Mouse (Mus musculus) G1E-ER4 (cell line): ENCODE data around the gene Kansl2. TPM values are rescaled to one million over a fixed set of nuclear protein-coding genes. Genes with fewer than 3 reads are reported as not detected.

Experiments
- GATA1 ChIP-seq: IDR thresholded peaks from one replicate; pipeline ENCODE4 v1.8.0; 2012; ENCODE audit warnings: low read length, inconsistent platforms
- polyA plus RNA-seq: library from polyadenylated mRNA; stranded (reverse); fragments of >175 nt; gene quantifications from 2 replicates; pipeline ENCODE4 v1.2.3, GENCODE M21; 2012

Gene Kansl2
- polyA plus RNA-seq, 1 experiment, result 46.5 TPM

GRCm38 (mm10) chr15:98512232-98512631 lies 21.8 kb downstream of the Kansl2 start:
- TF ChIP-seq GATA1, result peak; percentile 54

GRCm38 (mm10) chr15:98511386-98511928 lies 22.6 kb downstream of the Kansl2 start:
- no peak for TF ChIP-seq GATA1

GRCm38 (mm10) chr15:98510438-98511385 lies 23.4 kb downstream of the Kansl2 start:
- TF ChIP-seq GATA1, result no peak

GRCm38 (mm10) chr15:98509387-98509786 lies 24.7 kb downstream of the Kansl2 start:
- no peak for TF ChIP-seq GATA1

GRCm38 (mm10) chr15:98507321-98507720 lies 26.7 kb downstream of the Kansl2 start:
- TF ChIP-seq GATA1, result no peak

- TF ChIP-seq GATA1, result no peak
Measured at GRCm38 (mm10) chr15:98506253-98506957, 27.7 kb downstream of the Kansl2 start.

GRCm38 (mm10) chr15:98504514-98504913 lies 29.6 kb downstream of the Kansl2 start:
- no peak for TF ChIP-seq GATA1

- no peak for TF ChIP-seq GATA1
Measured at GRCm38 (mm10) chr15:98503317-98503716, 30.7 kb downstream of the Kansl2 start.

GRCm38 (mm10) chr15:98497631-98498030 lies 36.4 kb downstream of the Kansl2 start:
- no peak for TF ChIP-seq GATA1

GRCm38 (mm10) chr15:98492102-98492501 lies 42.0 kb downstream of the Kansl2 start, which contains the start of gene Olfr279:
TSS of gene Olfr279 (plus strand) at chr15:98492402.
- no peak for TF ChIP-seq GATA1

GRCm38 (mm10) chr15:98491332-98491731 lies 42.7 kb downstream of the Kansl2 start:
- no peak for TF ChIP-seq GATA1

- TF ChIP-seq GATA1, result peak; percentile 41
Measured at GRCm38 (mm10) chr15:98486433-98487021, 47.5 kb downstream of the Kansl2 start.

GRCm38 (mm10) chr15:98483907-98484886 lies 49.9 kb downstream of the Kansl2 start:
- TF ChIP-seq GATA1, result no peak

GRCm38 (mm10) chr15:98482701-98483100 lies 51.4 kb downstream of the Kansl2 start, which contains the start of gene Lalba:
TSS of gene Lalba (minus strand) at chr15:98482721.
- no peak for TF ChIP-seq GATA1

GRCm38 (mm10) chr15:98479568-98480102 lies 54.4 kb downstream of the Kansl2 start:
- TF ChIP-seq GATA1, result no peak
